Mouse (Mus musculus) urinary bladder, adult 18-20 months (tissue): Measurements from ENCODE around the gene Limd1.

Experiments
- DNase-seq, 2 experiments: peaks; one replicate each; pipeline ENCODE4 v3.0.0; 2022; ENCODE audit warnings: low spot score in 2 of 2, mixed read lengths in 2 of 2

Limd1 gene

DNA sequence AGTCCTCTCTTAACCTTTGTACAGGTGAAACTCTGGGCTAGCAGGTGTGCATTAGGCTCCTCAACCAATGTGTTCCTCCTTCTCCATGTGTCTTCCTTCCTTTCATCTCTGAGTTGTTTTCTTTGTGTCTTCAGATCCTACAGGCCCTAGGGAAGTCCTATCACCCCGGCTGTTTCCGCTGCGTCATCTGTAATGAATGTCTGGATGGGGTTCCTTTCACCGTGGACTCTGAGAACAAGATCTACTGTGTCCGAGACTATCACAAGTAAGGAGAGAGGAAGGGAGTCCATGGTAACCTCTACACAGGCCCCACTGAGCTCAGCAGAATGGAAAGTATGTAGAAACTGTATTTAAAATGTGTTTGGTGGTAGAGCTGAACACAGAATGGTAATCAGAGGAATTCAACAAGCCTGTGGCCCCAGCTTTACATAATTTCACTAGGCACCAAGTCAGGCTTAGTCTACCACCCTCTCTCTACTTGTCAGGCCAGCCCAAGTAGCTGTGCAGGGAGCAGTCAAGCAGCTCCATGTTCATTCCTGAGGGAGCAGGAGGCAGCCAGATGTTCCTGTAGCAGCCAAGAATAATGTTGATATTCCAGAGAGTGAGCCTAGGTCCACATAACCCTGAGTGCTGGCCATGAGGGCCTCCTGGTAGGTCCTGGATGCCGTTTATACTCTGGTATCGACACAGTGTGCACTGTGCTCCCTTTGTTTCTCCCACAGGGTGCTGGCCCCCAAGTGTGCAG lies 38.3 kb downstream of the Limd1 start:
- DNase-seq = no peak

DNA sequence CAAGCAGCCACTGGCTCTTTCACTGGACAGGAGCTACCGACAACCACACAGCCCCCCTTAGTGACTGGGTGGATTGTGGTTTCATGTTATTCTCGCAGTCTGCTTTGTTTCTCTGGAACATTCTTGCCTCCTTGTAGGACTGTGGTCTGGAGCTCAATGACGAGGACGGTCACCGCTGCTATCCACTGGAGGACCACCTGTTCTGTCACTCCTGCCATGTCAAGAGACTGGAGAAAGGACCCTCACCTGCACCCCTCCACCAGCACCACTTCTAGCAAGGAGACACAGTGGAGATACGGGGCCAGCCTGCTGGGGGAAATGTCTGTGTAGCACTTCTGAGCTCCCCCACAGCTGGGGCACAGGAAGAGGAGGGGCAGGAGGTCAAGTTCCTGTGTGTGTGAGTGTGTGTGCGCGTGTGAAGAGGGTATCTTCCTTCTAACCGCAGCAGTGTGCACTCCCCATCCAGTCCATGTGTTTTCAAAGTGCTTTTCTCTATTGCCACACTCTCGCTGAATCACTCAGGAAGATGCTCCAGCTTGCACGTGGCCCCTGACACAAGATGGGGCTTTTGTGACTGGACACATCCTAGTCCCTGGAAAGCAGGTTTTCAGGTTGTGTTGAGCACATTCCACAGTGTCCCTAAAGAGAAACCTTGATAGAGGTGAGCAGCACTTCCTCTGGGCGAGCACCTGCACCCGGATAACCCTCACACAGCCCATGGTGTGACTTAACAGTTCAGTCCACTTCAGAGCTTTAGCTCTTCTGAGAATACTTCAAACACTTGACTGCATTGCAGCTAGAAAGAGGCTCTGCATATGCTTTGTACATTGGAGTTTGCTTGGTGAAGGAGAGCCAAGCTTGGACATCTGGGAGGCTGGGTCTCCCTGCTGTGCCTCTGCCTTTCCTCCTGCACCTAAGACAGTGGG lies 40.7 kb downstream of the Limd1 start:
- no peak for DNase-seq

GRCm38 (mm10) chr9:123520735-123521134 lies 42.2 kb downstream of the Limd1 start:
- no peak for DNase-seq

GRCm38 (mm10) chr9:123523676-123524075 lies 45.2 kb downstream of the Limd1 start:
- DNase-seq = no peak

- DNase-seq = peak in 1 of 2 experiments; percentile 25
Observed at GRCm38 (mm10) chr9:123525095-123525494, 46.6 kb downstream of the Limd1 start.

GRCm38 (mm10) chr9:123526502-123526901 lies 48.0 kb downstream of the Limd1 start:
- DNase-seq = no peak

GRCm38 (mm10) chr9:123528087-123528925 lies 49.8 kb downstream of the Limd1 start:
- DNase-seq = no peak

- DNase-seq = peak; percentile 11 to 45
Observed at GRCm38 (mm10) chr9:123528926-123529295, 50.4 kb downstream of the Limd1 start.

DNA sequence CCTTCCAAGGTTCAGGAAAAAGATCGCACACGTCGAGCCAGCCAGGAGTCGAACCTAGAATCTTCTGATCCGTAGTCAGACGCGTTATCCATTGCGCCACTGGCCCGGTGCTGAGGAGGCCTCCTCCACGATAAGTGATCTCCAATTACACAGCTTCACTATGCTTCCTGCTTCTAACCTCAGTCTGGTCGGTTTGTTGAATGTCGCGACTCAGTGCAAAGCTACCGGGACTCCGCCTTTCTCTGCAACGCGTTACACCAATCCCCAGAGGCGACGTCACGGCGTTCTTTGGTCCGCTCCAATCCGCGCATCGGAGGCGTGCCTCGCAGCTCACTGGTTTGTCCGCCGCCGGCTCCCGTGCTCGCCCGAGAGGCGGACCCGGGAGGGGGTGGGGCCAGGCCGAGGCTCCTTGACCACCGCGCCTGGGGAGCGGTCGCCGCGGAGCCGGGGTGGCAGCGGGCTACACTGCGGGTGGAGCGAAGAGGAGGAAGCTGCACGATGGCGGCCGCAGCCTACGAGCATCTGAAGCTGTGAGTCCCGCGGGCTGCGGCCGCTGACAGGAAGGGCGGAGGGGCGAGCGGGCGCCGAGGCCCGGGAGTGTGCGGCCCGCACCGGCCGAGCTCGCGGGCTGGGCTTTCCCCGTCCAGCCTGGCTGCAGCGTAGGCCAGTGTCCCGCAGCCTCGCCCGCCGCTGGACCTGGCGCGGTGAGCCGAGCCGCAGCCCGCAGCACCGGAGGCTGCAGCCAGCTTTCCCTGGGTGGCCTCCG lies 51.1 kb downstream of the Limd1 start, which contains the start of gene Sacm1l:
Gene Sacm1l, plus strand, starts transcription at position 368 of the 766 bp plus-strand sequence.
- peak; percentile 95 to 98 for DNase-seq

DNA sequence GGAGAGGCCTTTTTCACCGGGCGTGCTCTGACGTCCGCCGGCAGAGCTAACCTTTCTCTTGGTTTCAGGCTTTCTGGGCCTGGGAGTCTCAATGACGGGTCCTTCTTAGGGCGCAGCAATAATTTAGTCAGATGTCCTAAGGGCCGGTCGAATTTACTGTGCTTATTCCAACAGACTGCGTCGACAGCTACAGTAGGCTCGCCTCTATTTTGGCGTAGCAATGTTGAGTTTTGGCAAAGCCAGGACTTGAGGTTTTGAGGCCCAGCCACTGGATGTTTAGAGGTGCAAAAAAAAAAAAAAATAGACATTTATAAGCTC lies 51.6 kb downstream of the Limd1 start:
- no peak for DNase-seq

- no peak for DNase-seq
Observed at GRCm38 (mm10) chr9:123530566-123531130, 52.1 kb downstream of the Limd1 start.

DNA sequence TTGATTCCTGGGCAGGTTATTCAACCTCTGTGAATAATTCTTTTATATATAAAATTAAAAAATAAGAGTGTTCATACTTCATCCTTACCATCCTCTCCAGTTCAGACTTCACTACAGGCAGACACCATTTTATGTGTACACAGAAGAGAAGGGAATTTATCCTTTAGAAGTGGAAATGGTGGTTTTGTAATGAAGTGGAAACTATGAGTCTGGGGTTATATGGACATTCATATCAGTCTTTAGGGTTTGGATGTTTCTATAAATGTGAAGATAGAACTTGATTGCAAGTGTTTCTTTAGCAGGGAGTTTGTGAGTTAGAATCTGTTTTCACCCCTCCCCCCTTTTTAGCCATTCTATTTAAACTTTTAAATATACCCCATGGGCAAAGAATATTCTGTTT lies 52.7 kb downstream of the Limd1 start:
- no peak for DNase-seq

DNA sequence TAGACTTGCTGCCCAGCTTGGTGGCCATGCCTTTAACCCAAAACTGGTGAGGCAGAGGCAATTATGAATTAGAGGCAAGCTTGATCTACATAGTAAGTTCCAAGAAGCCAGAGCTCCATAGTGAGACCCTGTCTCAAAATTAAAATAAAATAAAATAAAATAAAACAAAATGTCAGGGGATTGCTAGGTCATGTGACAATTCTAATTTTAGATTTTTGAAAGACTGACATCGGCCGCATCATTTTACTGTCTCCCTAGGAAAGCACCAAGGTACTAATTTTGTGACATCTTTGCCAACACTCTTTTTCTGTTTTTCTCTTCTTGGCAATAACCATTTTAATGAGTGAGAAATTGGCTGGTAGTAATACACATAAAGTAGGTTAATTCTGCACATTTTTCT lies 58.1 kb downstream of the Limd1 start:
- DNase-seq = no peak

DNA sequence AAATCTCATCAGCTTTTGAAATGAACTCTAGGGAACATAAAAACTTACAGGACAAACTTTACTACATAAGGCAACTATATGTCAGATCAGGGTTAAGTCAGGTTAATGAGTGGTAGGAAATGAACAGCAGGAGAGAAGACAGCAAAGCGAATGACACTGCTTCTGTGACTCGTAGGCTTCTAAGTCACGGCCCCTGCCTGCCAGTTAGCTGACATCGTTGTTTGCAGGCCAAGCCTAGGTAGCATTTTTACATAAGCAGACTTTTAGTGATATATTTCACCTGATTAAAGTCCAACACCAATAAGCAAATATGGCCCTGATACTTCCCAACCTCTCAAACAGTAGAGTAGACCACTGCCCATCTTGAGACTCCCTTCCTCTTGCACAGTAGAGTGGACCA lies 59.7 kb downstream of the Limd1 start:
- DNase-seq = no peak

DNA sequence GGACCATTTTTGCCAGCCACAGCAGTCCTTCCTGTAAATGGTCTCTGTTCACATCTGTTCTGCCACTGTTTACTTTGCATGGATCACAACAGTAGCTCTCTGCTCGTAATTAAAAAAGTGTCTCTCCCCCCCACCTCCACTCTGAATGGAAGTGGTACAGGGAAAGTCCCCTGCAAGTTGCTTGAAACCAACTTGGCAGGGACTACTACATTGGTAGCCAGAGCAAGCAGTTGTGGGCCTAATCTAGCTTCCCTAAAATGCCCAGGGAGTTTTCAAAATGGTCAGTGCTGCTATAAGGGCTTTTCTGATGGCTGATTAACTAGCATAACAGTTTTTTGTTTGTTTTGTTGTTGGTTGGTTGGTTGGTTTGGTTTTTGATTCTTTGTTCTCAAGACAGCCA lies 60.6 kb downstream of the Limd1 start:
- DNase-seq = no peak

- DNase-seq = no peak
Observed at GRCm38 (mm10) chr9:123539823-123540222, 61.3 kb downstream of the Limd1 start.

- no peak for DNase-seq
Observed at GRCm38 (mm10) chr9:123554599-123554998, 76.1 kb downstream of the Limd1 start.
